Mouse (Mus musculus) T-cell, adult 66 days (primary cell): Measurements from ENCODE around the gene Ms4a7. TPM values are rescaled to one million over a fixed set of nuclear protein-coding genes. Genes with fewer than 3 reads are reported as not detected.

Source experiments
- total RNA-seq, 2 experiments: library from RNA; stranded (reverse); gene quantifications; 3 replicates in 1 of 2; 4 replicates in 1 of 2; pipeline ENCODE4 v1.2.4; 2023

Ms4a7 gene
- not detected for total RNA-seq

DNA sequence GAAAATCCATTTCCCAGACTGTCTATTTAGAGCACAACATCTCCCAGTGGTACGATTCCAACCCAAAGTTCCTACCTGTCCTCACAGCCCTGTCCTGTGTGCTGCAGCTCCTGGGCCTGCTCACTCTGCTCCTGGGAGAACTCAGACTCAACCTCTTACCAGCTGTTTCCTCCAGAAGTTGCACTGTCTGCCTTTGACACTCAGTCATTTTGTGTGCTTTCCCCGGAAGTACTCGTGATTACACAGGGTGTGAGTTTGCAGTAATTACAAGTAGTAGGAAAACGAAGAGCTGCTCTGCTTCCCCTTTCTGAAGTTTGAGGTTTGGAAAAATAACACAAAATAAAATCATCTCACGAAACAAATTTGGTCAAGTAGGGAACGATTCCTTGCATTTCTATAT lies at the start of gene Ms4a7:
Ms4a7 (minus strand) TSS at position 215 of the 400 bp plus-strand sequence.

GRCm38 (mm10) chr19:11375273-11375672 lies 39.3 kb upstream of the Ms4a7 start, which contains the start of gene Ms4a4a:
Ms4a4a (plus strand) TSS chr19:11375523.

GRCm38 (mm10) chr19:11314354-11314753 lies 21.6 kb downstream of the Ms4a7 start, which contains the start of gene Ms4a14:
Ms4a14 (minus strand) TSS chr19:11314454.

GRCm38 (mm10) chr19:11283773-11284172 lies 52.2 kb downstream of the Ms4a7 start, which contains the start of gene Ms4a5:
Ms4a5 (minus strand) TSS chr19:11283873.

Other genes with a start within 250 kb of the Ms4a7 start
- not detected for gene 1700017D01Rik, start 205.3 kb downstream of the Ms4a7 start, total RNA-seq
- not detected for gene 1700025F22Rik, start 170.8 kb downstream of the Ms4a7 start, total RNA-seq
- gene Ms4a13, start 139.4 kb downstream of the Ms4a7 start, total RNA-seq: not detected
- not detected for gene Ms4a12, start 103.7 kb downstream of the Ms4a7 start, total RNA-seq
- 1 to 10 TPM in 1 of 2 experiments, under 1 TPM in 1; 0.62 to 3.3 TPM for gene Ms4a1, start 69.9 kb downstream of the Ms4a7 start, total RNA-seq
- gene Ms4a5, start 52.3 kb downstream of the Ms4a7 start, total RNA-seq: not detected
- not detected for gene Ms4a14, start 21.7 kb downstream of the Ms4a7 start, total RNA-seq
- gene Ms4a4a, start 39.4 kb upstream of the Ms4a7 start, total RNA-seq: 1 to 10 TPM; 1.2 to 2.3 TPM
- 10 to 100 TPM; 55.3 to 55.9 TPM for gene Ms4a4c, start 68.6 kb upstream of the Ms4a7 start, total RNA-seq
- 1,000 to 10,000 TPM in 1 of 2 experiments, 100 to 1,000 TPM in 1; 967 to 1,146 TPM for gene Ms4a4b, start 107.4 kb upstream of the Ms4a7 start, total RNA-seq
- gene Ms4a6c, start 133.2 kb upstream of the Ms4a7 start, total RNA-seq: 10 to 100 TPM; 46.6 to 58.0 TPM
- gene Gm8369, start 149.8 kb upstream of the Ms4a7 start, total RNA-seq: 100 to 1,000 TPM; 169 to 211 TPM
- gene Ms4a6b, start 180.4 kb upstream of the Ms4a7 start, total RNA-seq: 100 to 1,000 TPM; 526 to 627 TPM
- 1 to 10 TPM in 1 of 2 experiments, under 1 TPM in 1; 0.61 to 1.0 TPM for gene Ms4a4d, start 200.7 kb upstream of the Ms4a7 start, total RNA-seq